ENCODE assay signal across 8 mouse cellular contexts in the genomic region with DNA sequence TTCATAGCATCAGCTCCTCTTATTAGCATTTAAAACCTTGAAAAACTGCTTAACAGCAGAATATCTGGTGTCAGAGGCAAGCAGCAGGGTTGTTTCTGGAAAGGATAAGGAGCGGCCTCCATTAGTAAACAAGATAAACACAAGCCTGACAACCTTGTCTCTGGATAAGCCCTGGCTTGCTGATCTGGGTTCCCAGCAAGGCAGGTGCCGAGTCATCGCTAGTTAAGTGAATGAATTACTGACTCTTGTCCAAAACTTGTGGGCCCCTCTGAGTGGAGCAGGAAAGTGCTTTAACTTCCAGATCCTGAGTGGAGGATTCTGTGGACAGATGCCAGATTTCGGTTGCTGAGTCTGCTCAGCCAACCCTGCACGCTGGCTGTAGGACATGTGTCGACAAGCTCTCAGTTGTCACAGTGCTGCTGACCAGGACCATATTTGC.
DNase-seq lines count a peak whose midpoint lies in the region.

No protein-coding gene starts in this region.

- intact Hi-C loops in left cerebral cortex, postnatal 14 days (cut with DNase I), result loop anchor here (5.0 kb wide), 2 partner anchors 174 to 176 kb away; partner anchors contain the start of genes Aftph and Peli1
- intact Hi-C loops in gastrocnemius, postnatal 14 days (cut with DNase I; ENCODE audit: low total_unique reads), result loop anchor here (5.0 to 10.0 kb wide), 2 partner anchors 261 to 462 kb away; no protein-coding TSS in a partner anchor

- DNase-seq in ovary, postnatal 36 days (ENCODE audit: low spot score), result peak; percentile 20
- no peak for DNase-seq in ovary, postnatal 14 days (ENCODE audit: low spot score)
- peak; percentile 56 to 63 for DNase-seq in heart, adult 18-20 months
- peak; percentile 60 to 67 for DNase-seq in kidney, postnatal 25 days
- DNase-seq in lung, postnatal 4 days, result peak; percentile 60 to 65
- DNase-seq in layer of hippocampus, adult 18-20 months (ENCODE audit: low spot score in 2 of 2), result no peak
- DNase-seq in left cerebral cortex, postnatal 14 days (ENCODE audit: low spot score in 2 of 2), result no peak
- DNase-seq in gastrocnemius, postnatal 14 days, result no peak

Comparison
In these comparisons a context has a peak if more than half of its experiments do, and no peak if none do; other contexts are left out.
1. DNase-seq: peak in ovary, postnatal 36 days (single experiment), heart, adult 18-20 months (2 of 2), kidney, postnatal 25 days (2 of 2) and lung, postnatal 4 days (2 of 2); none in ovary, postnatal 14 days (single experiment), layer of hippocampus, adult 18-20 months (0 of 2), left cerebral cortex, postnatal 14 days (0 of 2) and gastrocnemius, postnatal 14 days (single experiment).